Comparison of ENCODE assay signal across 18 mouse cellular contexts in genomic region chr3:54420189-54420928, GRCm38 (mm10). TPM values are rescaled to one million over a fixed set of nuclear protein-coding genes. Genes with fewer than 3 reads are reported as not detected.
DNase-seq lines count a peak whose midpoint lies in the region; ATAC-seq lines count a peak whose summit lies in the region.
"Had no signal": no experiment of that assay in that cellular context is flagged by ENCODE, and none has a peak within 500 bp of the region (broad histone marks: within the 10 kb centered on the region; RNA-seq: fewer than 3 reads in every experiment).

No protein-coding gene starts in this region.

- H3K4me3 ChIP-seq in heart, embryonic 12.5 days, result no peak overlapping the region
- H3K4me3 ChIP-seq in embryonic facial prominence, embryonic 15.5 days (replicated peaks), result no peak overlapping the region
- no peak overlapping the region for H3K4me3 ChIP-seq in kidney, embryonic 14.5 days (ENCODE audit: low read length)
- H3K4me3 ChIP-seq in limb, embryonic 12.5 days (replicated peaks), result no peak overlapping the region
- H3K4me3 ChIP-seq: erythroblast, embryonic 14.5 days; left cerebral cortex, adult 2 months; liver, embryonic 13.5 days had no signal

- 0 out of 2 replicates have a peak, but pooled peaks cover 2% of the 10 kb centered on the region for H3K4me1 ChIP-seq in heart, embryonic 12.5 days (replicated peaks)
- peaks cover 20% of the 10 kb centered on the region for H3K4me1 ChIP-seq in embryonic facial prominence, embryonic 15.5 days
- H3K4me1 ChIP-seq in kidney, embryonic 14.5 days (ENCODE audit: control insufficient read depth, insufficient read depth, low read length), result 0 out of 2 replicates have a peak, but pooled peaks cover 11% of the 10 kb centered on the region
- H3K4me1 ChIP-seq in limb, embryonic 12.5 days (replicated peaks), result peaks cover 15% of the 10 kb centered on the region; the same call in 1 of the 2 replicates
- H3K4me1 ChIP-seq: liver, embryonic 13.5 days had no signal

- H3K27ac ChIP-seq in heart, embryonic 12.5 days (ENCODE audit: poor library complexity, severe bottlenecking), result no peak overlapping the region
- H3K27ac ChIP-seq in embryonic facial prominence, embryonic 15.5 days (replicated peaks), result peak overlapping the region; percentile 63
- no peak overlapping the region for H3K27ac ChIP-seq in kidney, embryonic 14.5 days (ENCODE audit: low read depth, low read length)
- peak overlapping the region; percentile 9; the same call in 1 of the 2 replicates for H3K27ac ChIP-seq in limb, embryonic 12.5 days
- H3K27ac ChIP-seq: left cerebral cortex, adult 2 months; liver, embryonic 13.5 days had no signal

- DNase-seq in heart, adult 11 months, result peak; percentile 56
- DNase-seq in lung, adult 18-20 months, result no peak
- no peak for DNase-seq in layer of hippocampus, adult 11-12 months (ENCODE audit: low spot score)
- DNase-seq in right cerebral cortex, postnatal 4 days, result no peak
- DNase-seq: adrenal gland, adult 2 months; cerebellum, postnatal 10 days; forebrain, postnatal 0 days; liver, embryonic 13.5 days; lung, postnatal 10 days; thymus, postnatal 14 days had no signal

- H3K27me3 ChIP-seq in heart, embryonic 12.5 days (replicated peaks), result no peaks in the 10 kb centered on the region
- H3K27me3 ChIP-seq in embryonic facial prominence, embryonic 15.5 days, result no peaks in the 10 kb centered on the region
- H3K27me3 ChIP-seq in kidney, embryonic 14.5 days (ENCODE audit: control insufficient read depth, insufficient read depth, low read length), result no peaks in the 10 kb centered on the region
- no peaks in the 10 kb centered on the region for H3K27me3 ChIP-seq in limb, embryonic 12.5 days
- H3K27me3 ChIP-seq: CH12.LX; liver, embryonic 13.5 days had no signal

- no peaks in the 10 kb centered on the region for H3K36me3 ChIP-seq in heart, embryonic 12.5 days
- no peaks in the 10 kb centered on the region for H3K36me3 ChIP-seq in embryonic facial prominence, embryonic 15.5 days
- H3K36me3 ChIP-seq in kidney, embryonic 14.5 days (ENCODE audit: control insufficient read depth, insufficient read depth, low read length), result no peaks in the 10 kb centered on the region
- H3K36me3 ChIP-seq in limb, embryonic 12.5 days, result no peaks in the 10 kb centered on the region
- H3K36me3 ChIP-seq: liver, embryonic 13.5 days had no signal

- no peak overlapping the region for H3K9ac ChIP-seq in heart, embryonic 12.5 days
- H3K9ac ChIP-seq in embryonic facial prominence, embryonic 15.5 days, result no peak overlapping the region
- H3K9ac ChIP-seq in kidney, embryonic 14.5 days (ENCODE audit: low read depth, low read length), result no peak overlapping the region
- no peak overlapping the region for H3K9ac ChIP-seq in limb, embryonic 12.5 days (replicated peaks)
- H3K9ac ChIP-seq: forebrain, postnatal 0 days; liver, embryonic 13.5 days had no signal

- no peaks in the 10 kb centered on the region for H3K9me3 ChIP-seq in heart, embryonic 12.5 days (replicated peaks)
- H3K9me3 ChIP-seq in embryonic facial prominence, embryonic 15.5 days (replicated peaks), result no peaks in the 10 kb centered on the region
- H3K9me3 ChIP-seq in kidney, embryonic 14.5 days (ENCODE audit: control insufficient read depth, low read length), result no peaks in the 10 kb centered on the region
- H3K9me3 ChIP-seq in limb, embryonic 12.5 days, result no peaks in the 10 kb centered on the region
- H3K9me3 ChIP-seq: liver, embryonic 13.5 days had no signal

- no peak overlapping the region for H3K4me2 ChIP-seq in heart, embryonic 12.5 days
- H3K4me2 ChIP-seq in embryonic facial prominence, embryonic 15.5 days (replicated peaks), result no peak overlapping the region
- no peak overlapping the region for H3K4me2 ChIP-seq in kidney, embryonic 14.5 days (replicated peaks; ENCODE audit: low read depth, low read length)
- no peak overlapping the region for H3K4me2 ChIP-seq in limb, embryonic 12.5 days
- H3K4me2 ChIP-seq: heart, embryonic 11.5 days; liver, embryonic 13.5 days had no signal

- 72% methylated on average over 10 of the region's 10 CpGs for WGBS in heart, embryonic 12.5 days
- 33% methylated on average over 10 of the region's 10 CpGs for WGBS in embryonic facial prominence, embryonic 15.5 days
- 61% methylated on average over 10 of the region's 10 CpGs for WGBS in kidney, embryonic 14.5 days
- WGBS in limb, embryonic 12.5 days, result 44% methylated on average over 10 of the region's 10 CpGs

- no peak for ATAC-seq in heart, embryonic 12.5 days (ENCODE audit: insufficient number of reproducible peaks, low FRiP score)
- ATAC-seq in embryonic facial prominence, embryonic 15.5 days (ENCODE audit: insufficient number of reproducible peaks, low FRiP score, low TSS enrichment, low read depth), result peak; percentile 75
- ATAC-seq in kidney, embryonic 14.5 days (ENCODE audit: low FRiP score, low TSS enrichment), result peak; percentile 39; the same call in 1 of the 2 replicates
- no peak for ATAC-seq in limb, embryonic 12.5 days (ENCODE audit: insufficient number of reproducible peaks, insufficient read depth, low FRiP score, low TSS enrichment, low read depth)
- ATAC-seq: forebrain, postnatal 0 days had no signal

RNA-seq across cellular contexts. Expression of gene Postn, which starts 59.5 kb away (rescaled TPM):
- 234 and 237 TPM in 2 replicates for polyA plus RNA-seq in heart, embryonic 12.5 days (2016; fragmentation: Nextera tagmentation; extraction: Ambion mirVana)
- 784 and 834 TPM in 2 replicates for polyA plus RNA-seq in embryonic facial prominence, embryonic 15.5 days (2015; fragmentation: Nextera tagmentation; extraction: Ambion mirVana)
- polyA plus RNA-seq in kidney, embryonic 14.5 days (2014; fragmentation: Nextera tagmentation; extraction: Ambion mirVana), result 67.1 and 79.6 TPM in 2 replicates
- 24.9 and 39.1 TPM in 2 replicates for polyA plus RNA-seq in limb, embryonic 12.5 days (2016; fragmentation: Nextera tagmentation; extraction: Ambion mirVana)
- polyA plus RNA-seq: erythroblast, embryonic 14.5 days had no signal

Comparison
In these comparisons a context has a peak if more than half of its experiments do, and no peak if none do; other contexts are left out.
1. ATAC-seq: peak in embryonic facial prominence, embryonic 15.5 days (single experiment) and kidney, embryonic 14.5 days (single experiment); none in heart, embryonic 12.5 days (single experiment) and limb, embryonic 12.5 days (single experiment).
2. H3K27ac ChIP-seq: peak in embryonic facial prominence, embryonic 15.5 days (single experiment) and limb, embryonic 12.5 days (single experiment); none in heart, embryonic 12.5 days (single experiment) and kidney, embryonic 14.5 days (single experiment).